Mouse (Mus musculus): ENCODE data around the gene Ak5.
"Not testable (repeated sequence)": the region's sequence is repeated elsewhere in the genome, so short reads cannot be mapped to it uniquely, and the experiment has no call there.

Ak5 gene

GRCm38 (mm10) chr3:152668239-152668638, at the start of gene Ak5:
Ak5 (minus strand) TSS chr3:152668360.
- no peak for DNase-seq (ENCODE audit: low read depth, low spot score)

GRCm38 (mm10) chr3:152713991-152714902, 46.1 kb upstream of the Ak5 start, which contains the start of gene Pigk:
Pigk (plus strand) TSS chr3:152714100.
- DNase-seq (ENCODE audit: low read depth, low spot score), result peak; percentile 92

DNA sequence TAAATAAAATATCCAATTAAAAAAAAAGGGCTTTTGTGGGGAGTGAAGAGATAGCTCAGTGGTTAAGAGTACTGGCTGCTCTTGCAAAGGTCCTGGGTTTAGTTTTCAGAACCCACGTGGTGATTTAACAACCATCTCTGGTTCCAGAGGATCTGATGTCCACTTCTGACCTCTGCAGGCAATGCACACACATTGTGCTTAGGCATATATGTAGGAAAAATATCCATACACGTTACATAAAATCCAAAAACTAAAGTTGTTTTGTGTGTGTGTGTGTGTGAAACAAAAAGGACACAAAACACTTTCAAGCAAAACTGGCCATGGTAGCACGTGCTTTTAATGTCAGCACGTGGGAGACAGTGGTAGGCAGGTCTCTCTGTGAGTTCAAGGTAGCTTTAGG, 44.8 kb upstream of the Ak5 start:
- DNase-seq (ENCODE audit: low read depth, low spot score), result no peak

DNA sequence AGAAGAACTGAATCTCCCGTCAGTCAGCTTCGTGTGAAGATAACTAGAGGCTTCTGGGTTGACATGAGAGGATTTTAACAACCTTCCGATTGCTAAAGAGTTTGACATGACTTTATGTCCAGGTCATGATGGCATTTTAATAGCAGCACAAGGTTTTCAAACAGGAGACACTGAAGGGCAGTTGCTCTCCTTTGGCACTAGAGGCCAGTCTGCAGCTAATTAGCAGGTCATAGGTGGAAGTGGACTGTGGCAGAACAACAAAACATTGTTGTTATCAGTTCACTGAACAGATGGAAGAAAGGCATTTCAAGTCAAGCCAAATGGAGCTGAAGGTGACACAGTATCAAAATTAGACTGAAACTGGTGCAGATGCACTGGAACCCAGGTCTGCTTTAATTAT, 41.8 kb upstream of the Ak5 start:
- no peak for DNase-seq (ENCODE audit: low read depth, low spot score)

DNA sequence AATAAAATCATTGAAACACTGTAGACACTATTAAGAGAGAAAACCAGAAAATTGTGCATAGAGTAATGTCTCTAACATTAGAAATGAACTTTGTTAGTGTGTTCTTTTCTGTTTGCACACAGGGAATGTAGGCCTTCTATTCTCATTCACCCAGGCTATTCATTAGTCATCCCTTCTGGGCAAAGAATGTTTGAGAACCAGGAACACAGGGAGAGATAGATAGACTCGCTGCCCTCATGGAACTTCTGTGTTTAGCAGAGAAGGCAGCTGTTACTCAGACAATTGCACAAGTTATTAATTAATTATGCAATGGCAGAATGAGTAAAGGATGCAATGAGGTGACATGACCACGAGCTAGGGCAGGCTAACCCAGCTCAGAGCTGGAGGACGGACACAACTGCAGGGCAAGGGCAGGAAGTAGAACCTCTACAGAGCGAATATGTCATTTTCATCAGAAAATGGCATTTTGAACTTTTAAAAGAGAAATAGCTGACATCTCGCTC, 39.2 kb upstream of the Ak5 start:
- no peak for DNase-seq (ENCODE audit: low read depth, low spot score)

GRCm38 (mm10) chr3:152706901-152707300, 38.7 kb upstream of the Ak5 start:
- no peak for DNase-seq (ENCODE audit: low read depth, low spot score)

- DNase-seq (ENCODE audit: low read depth, low spot score), result no peak
Observed at GRCm38 (mm10) chr3:152705826-152706225, 37.7 kb upstream of the Ak5 start.

DNA sequence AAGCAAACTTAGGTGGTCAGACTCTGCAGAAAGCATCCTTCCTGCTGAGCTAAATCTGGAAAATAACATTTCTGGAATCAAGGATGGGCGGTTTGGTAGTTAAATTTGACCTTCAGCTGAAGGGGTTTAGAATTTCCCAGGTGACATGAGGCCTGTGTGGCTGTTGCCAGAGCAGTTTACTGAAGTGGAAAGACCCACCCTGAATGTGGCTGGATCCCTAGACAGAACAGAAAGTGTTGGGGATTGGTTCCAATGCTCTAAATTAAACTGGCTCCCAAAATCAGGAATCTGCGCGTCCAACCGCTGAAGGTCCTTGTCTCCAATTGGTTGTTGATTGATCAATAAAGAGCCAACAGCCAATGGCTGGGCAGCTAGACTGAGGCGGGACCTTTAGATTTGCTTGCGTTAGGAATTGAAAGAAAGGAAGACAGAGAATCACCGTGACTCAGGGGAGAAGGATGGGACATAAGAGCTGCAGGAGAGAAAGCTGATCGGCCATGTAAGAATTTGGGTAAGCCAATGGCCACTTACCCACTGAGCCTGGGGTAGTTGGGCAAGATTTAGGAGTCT, 34.2 kb upstream of the Ak5 start:
- DNase-seq (ENCODE audit: low read depth, low spot score), result peak; percentile 66

- not testable (repeated sequence) for DNase-seq (ENCODE audit: low read depth, low spot score)
Observed at GRCm38 (mm10) chr3:152701536-152701935, 33.4 kb upstream of the Ak5 start.

DNA sequence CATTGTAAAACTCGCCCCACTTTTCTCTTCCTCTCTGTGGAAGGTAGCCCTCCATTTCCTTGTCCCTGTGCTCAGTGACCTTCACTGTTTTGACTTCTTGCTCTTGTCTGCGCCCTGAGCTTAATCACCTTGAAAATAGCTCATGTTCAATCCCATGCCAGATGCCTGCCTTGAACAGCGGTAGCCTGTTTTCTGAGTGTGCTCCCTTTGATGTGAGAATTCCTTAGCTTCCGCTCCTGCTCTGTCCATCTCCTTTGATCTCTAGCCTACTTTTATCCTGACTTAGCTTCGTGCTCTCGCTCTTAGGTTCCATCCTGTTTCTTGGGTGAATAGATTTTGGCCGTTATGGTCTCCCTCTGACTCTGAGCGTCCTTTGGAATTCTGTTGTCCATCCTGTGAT, 31.1 kb upstream of the Ak5 start:
- DNase-seq (ENCODE audit: low read depth, low spot score), result no peak

- no peak for DNase-seq (ENCODE audit: low read depth, low spot score)
Observed at GRCm38 (mm10) chr3:152698017-152698416, 29.9 kb upstream of the Ak5 start.

DNA sequence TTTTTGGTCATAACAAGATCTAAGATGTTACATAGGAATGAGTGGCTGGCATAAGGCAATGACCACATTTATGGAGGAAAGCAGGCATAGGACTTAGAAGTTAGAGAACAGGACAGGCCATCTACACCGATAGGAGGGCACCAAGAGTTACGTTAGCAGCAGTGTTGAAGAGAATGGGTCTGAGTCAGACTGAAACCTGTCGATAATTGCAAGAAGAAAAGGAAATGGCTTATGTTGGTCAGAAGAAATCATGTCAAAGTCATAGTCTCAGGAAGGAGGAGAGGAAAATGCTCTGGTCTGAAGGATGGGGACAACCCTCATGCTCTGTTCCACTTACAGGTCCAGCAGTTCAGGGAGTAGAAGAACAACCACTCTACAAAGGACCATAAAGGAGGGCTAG, 26.8 kb upstream of the Ak5 start:
- no peak for DNase-seq (ENCODE audit: low read depth, low spot score)

GRCm38 (mm10) chr3:152689105-152689504, 20.9 kb upstream of the Ak5 start:
- DNase-seq (ENCODE audit: low read depth, low spot score), result no peak

DNA sequence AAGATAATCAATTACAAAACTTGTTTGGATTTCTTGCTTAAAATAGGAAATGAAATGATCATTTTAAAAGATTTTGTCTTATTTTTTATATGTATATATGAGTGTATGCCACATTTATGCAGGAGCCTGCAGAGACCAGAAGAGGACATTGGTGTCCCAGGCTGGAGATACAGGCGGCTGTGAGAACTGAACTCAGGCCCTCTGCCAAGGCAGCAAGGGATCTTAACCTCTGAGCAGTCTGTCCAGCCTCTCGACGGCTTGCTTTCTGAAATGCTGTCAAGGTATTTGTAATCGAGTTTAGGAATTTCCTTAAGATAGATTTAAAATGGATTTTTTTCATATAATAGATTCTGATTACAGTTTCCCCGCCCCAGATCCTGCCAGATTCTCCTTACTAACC, 20.4 kb upstream of the Ak5 start:
- DNase-seq (ENCODE audit: low read depth, low spot score), result no peak

GRCm38 (mm10) chr3:152674663-152675062, 6.5 kb upstream of the Ak5 start:
- no peak for DNase-seq (ENCODE audit: low read depth, low spot score)

GRCm38 (mm10) chr3:152669783-152670182, 1.6 kb upstream of the Ak5 start:
- DNase-seq (ENCODE audit: low read depth, low spot score), result no peak

- peak; percentile 45 for DNase-seq (ENCODE audit: low read depth, low spot score)
Observed at GRCm38 (mm10) chr3:152668793-152669192, 633 bp upstream of the Ak5 start.

DNA sequence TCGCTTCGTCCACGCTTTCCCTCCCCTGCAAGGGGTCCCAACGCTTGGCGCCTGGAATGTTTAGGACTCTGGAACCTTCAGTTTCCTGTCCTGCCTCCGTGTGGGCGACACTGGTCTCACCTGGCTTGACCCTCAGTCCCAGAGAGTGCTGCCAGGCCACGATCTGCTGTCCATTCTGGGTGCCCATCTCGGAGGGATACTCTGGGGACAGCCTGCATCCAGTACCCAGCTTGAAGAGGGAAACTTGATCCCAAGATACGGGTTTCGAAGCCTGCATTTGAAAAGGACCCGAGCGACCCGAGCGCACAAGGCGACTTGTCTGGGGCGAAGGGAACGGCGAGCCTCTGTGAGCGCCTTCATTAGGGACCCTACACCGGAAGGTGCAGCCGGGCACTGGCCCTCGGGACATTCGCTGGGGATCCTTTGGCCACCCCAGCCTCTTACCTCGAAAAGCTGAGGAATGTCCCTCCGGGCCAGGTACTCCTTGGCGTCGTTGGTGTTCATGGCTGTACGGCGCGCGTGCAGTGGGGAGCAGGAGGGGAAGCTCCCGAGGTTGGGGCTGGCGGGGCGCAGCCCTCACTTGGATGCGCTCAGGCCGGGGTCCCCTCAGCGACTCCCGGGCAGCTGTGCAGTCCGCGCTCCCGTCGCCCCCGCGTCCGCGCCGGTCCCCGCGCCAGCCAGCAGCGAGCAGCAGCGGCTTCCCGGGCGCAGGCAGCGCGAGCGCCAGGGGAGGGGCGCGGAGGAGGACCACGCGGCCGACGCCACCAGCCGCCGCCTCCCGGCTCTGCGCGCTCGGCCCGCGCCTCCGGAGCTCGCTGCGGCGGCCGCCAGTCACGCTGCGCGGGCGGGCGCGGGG, 576 bp downstream of the Ak5 start:
- peak; percentile 76 for DNase-seq (ENCODE audit: low read depth, low spot score)

- peak; percentile 63 for DNase-seq (ENCODE audit: low read depth, low spot score)
Observed at GRCm38 (mm10) chr3:152666991-152667355, 1.2 kb downstream of the Ak5 start.

GRCm38 (mm10) chr3:152658592-152658991, 9.6 kb downstream of the Ak5 start:
- no peak for DNase-seq (ENCODE audit: low read depth, low spot score)

- DNase-seq (ENCODE audit: low read depth, low spot score), result no peak
Observed at GRCm38 (mm10) chr3:152651991-152652390, 16.2 kb downstream of the Ak5 start.

DNA sequence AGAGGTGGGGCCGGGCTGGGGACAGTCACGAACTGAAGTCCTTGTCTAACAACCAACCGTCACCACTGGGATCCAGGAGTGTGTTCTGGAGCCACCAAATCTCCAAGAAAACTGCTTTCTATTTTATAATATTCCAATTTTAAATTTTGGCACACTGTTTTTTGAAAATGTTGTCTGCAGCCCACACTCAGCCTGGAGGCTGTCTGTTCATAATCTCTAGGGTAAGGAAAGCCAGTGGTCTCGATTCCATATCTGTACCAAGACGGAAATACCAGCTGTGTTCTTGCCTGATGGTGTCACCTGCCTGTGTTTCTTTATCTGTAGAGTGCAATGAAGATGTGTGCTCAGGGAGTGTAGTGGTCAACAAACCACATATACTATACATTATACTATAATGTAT, 23.6 kb downstream of the Ak5 start:
- DNase-seq (ENCODE audit: low read depth, low spot score), result peak; percentile 61
